Mouse (Mus musculus): ENCODE measurements around the gene AC161166.1.

Gene AC161166.1

GRCm38 (mm10) chr7:24461376-24462051, 50.7 kb downstream of the AC161166.1 start:
- no peak for DNase-seq (ENCODE audit: low spot score in 2 of 2)
